Mouse (Mus musculus): ENCODE measurements around the gene Aldh16a1.

Gene Aldh16a1

DNA sequence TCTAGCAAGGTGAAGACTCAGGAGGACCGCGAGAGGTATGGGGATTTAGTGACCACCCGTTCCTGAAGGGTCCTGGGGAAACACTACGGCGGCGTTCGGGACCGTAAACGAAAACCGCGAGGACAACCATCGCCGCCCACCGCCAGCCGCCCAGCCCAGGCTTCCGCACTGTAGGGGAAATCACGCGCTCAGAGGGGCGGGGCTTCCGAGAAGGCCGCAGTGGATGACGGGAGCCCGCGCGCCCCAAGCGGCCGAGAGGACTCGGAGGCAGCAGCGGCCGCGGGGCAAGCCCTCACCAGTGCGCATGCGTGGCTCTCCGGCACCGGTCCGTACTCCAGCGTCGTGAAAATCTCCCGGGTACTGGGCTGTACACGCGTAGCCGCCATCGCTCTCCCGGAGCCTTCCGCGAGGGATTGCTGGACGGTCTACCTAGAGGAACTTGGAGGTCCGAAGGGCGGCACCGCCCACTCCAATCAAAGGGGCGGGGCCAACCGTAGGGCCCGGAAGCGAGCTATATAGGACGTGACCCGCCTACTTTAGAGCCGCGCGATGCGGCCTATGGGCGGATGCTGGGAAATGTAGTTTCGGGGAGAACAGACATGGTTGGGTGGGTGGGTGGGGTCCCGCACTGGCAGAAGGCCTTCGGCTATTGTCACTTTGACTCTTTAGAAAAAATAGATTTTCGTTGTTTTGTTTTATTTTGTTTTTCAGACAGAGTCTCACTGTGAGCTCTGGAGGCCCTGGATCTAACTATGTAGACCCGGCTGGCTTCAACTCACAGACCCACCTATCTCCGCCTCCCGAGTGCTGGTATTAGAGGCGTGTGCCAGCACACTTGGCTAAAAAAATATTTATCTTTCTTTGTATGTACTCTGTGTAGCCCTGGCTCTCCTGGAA lies at the start of gene Aldh16a1, which contains the start of gene Pih1d1:
Gene Aldh16a1 (minus strand): TSS at position 489 of the 897 bp plus-strand sequence.
Gene Pih1d1 (plus strand): TSS at position 208 of the 897 bp plus-strand sequence.
- DNase-seq (ENCODE audit: extremely low spot score, low spot score): peak; percentile 97

DNA sequence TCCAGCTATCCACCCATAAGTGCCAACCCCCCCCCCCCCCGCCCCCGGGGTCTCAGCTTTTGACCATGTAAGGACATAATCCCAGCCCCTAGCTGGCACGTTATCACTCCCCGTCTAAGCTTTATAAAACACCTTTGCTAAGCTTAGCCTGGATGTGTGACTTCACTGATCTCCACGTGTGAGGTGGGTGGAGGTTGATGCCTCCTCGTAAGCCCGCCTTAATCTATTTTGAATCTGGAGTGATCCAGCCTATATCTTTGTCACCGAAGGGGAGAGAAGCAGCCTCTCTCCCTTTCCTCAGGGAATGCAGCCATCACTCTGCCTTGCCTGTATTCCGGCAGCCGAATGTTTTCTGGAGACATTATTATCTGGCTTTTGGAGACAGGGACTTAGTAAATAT lies 48.3 kb upstream of the Aldh16a1 start:
- DNase-seq (ENCODE audit: extremely low spot score, low spot score): no peak

- no peak for DNase-seq (ENCODE audit: extremely low spot score, low spot score)
Measured at GRCm38 (mm10) chr7:45198961-45199360, 44.6 kb upstream of the Aldh16a1 start.

DNA sequence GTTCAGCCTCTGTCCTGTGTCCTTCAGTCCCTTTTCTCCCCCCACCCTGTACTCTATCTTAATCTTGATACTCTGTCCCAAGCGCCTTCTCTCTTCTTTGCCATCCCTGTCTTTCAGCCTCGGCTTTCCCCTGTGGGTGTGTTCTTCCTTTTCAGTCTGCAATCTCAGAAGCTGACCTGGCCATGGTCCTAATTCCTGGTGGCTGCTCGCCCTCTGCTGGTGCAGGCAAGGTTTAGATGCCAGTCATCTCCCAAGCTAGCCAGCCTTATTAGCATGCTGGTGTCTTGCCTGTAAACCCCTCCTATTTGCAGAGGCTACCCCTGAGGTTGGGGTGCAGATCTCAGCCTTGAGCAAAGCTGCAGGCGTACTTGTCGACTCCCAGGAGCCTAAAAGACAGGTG lies 44.1 kb upstream of the Aldh16a1 start:
- peak; percentile 66 for DNase-seq (ENCODE audit: extremely low spot score, low spot score)

GRCm38 (mm10) chr7:45196994-45197393 lies 42.6 kb upstream of the Aldh16a1 start:
- DNase-seq (ENCODE audit: extremely low spot score, low spot score): no peak

- DNase-seq (ENCODE audit: extremely low spot score, low spot score): no peak
Measured at GRCm38 (mm10) chr7:45196176-45196535, 41.8 kb upstream of the Aldh16a1 start.

- DNase-seq (ENCODE audit: extremely low spot score, low spot score): no peak
Measured at GRCm38 (mm10) chr7:45195341-45196175, 41.2 kb upstream of the Aldh16a1 start.

DNA sequence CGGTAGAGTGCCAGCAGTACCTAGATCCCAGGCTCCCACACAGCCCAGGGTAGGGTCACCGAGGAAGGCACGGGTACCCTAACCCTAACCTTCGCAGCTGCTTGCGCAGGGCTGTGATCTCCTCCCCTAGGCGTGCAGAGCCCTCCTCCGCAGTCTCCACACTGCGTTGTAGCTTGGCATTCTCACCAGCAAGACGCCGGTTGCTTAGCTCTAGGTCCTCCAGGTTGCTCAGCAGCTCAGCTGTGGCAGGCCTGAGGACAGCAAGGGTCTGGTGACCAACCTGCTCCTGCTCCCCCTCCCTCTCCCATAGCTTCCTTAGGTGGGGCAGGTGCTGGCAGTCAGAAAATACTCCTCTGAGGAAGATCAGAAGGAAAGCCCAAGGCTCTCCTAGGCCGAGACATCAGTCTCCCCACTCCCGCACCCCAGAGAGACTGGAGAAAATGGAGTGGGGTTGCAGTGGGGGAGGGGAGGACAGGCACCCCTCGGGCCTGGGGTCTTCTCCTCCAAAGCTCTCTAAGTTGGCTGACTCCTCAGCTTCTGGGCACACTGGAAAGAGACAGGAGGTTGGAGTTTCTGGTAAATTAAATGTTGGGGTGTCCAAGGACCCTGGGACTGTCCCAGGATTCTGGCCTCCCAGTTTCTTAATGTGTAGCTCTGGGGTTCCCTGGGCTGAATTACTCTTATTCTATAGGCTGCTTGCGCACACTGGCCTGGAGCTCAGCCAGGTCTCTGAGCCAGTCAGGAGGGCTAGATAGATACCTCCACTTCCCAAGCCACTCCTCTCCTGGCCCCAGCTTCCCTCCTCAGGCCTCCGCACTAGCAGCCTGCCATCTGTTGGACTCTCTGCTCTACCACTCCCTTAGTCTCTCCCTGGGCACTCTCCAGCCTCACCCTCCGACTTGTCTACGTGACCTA lies 39.7 kb upstream of the Aldh16a1 start:
- DNase-seq (ENCODE audit: extremely low spot score, low spot score): no peak

DNA sequence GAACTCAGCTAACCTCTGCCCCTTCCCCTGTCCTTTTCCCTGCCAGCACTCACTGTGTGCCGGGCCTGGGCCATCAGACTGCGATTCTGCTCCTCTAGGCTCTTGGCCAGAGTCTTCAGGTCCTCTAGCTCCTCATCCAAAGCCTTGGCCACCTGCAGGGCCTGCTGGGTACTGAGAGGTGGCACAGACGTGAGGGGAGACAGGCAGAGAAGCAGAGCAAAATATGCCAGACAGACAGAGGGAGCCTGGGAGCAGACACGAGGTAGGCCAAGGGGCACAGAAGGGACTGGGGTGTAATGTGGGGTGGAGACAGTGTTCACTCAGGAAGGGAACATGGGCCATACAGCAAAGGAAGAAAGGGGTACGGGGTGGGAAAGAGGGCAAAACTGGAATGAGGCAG lies 39.0 kb upstream of the Aldh16a1 start:
- DNase-seq (ENCODE audit: extremely low spot score, low spot score): no peak

DNA sequence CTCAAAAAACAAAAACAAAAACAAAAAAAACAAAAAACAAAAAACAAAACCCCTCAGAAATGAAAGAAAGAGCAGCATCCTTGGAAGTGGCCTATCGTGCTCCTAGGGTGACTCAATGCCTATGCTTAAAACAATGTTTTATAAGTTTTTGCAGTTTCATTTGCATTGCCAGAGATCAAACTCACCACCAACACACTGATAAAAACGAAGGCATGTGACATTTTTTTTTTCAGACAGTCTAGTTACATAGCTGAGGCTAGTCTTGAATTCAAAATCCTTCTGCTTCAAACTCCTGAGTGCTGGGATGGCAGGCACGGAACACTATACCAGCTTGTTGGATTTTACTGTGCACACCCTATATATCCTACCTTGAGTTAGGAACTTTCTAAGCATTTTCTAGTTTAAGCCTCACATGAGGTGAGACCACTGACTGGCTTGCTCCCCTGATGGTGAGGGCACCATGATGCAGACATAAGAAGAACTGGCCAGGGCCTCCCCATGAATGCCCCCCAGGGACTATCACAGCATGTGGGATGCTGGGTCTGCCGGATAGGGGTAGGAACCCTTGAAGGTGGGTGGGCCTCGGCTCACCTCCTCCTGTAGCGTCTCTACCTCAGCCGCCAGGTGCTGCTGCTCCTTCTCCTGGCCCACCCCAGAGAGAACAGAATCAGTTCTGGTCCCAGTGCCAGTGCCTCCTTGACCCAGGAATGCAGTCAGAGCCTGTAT lies 38.4 kb upstream of the Aldh16a1 start:
- no peak for DNase-seq (ENCODE audit: extremely low spot score, low spot score)

DNA sequence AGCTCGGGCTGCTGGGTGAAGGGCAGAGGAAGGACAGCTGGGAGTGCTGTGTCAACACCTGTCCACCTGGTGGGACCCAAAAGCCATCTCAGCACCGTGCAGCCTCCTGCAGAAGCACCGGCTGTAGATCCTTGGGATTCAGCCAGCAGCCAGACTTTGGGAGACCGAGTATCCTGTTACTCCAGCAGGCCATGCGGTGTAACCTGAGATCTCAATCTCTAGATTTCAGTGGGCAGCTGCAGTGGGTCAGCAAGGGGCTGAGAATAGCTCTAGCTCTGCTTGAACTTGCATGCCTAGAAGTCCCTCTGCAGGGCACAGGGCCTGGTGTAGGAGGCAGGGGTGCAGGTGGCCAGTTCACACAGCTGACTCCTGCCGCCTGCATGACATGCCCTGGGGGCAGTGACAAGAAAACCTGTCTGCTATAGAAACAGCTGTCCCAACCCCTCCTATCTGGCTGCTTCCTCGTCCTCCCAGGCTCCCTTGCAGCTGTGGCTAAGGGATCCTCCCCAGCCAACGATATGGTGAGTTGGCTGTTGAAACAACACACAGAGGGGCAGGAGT lies 37.5 kb upstream of the Aldh16a1 start:
- DNase-seq (ENCODE audit: extremely low spot score, low spot score): peak; percentile 46

- DNase-seq (ENCODE audit: extremely low spot score, low spot score): no peak
Measured at GRCm38 (mm10) chr7:45191161-45191560, 36.8 kb upstream of the Aldh16a1 start.

DNA sequence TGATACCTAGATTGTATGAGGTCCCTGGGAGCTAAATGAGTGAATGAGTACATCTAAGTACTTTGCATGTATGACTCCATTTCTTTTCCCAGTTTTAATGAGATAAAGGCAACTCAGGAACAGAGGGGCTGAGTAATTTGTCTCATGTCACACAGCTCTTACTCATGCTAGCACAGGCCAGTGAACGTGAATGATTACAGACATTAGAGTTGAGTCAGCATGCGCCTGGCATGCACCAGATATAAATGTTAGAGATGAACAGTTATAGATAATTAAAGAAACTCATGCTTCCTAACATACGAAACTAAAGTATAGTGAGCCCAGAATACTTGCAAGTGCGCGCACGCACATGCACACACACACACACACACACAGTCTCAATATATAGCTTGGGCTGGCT lies 35.8 kb upstream of the Aldh16a1 start:
- no peak for DNase-seq (ENCODE audit: extremely low spot score, low spot score)

DNA sequence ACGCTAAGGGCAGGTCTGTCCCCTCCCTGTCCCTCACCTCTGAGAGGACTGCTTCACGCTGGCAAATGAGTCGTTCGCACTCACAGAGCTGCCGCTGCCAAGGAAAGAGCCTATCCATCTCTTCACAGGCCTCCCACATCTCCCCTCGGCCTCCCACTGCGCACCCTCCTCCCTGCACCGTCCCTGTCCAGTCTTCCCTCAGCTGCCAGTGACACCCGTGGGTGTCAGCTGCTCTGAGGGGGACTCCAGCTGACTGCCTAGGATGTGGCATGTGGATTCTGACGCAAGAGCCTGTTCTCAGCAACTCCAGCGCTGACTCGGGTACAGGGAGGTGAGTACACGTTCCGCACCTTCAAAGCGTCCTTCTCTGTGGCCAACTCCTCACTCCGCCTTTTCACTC lies 35.2 kb upstream of the Aldh16a1 start:
- DNase-seq (ENCODE audit: extremely low spot score, low spot score): no peak

GRCm38 (mm10) chr7:45185921-45186320 lies 31.5 kb upstream of the Aldh16a1 start:
- DNase-seq (ENCODE audit: extremely low spot score, low spot score): no peak

GRCm38 (mm10) chr7:45183672-45184071 lies 29.3 kb upstream of the Aldh16a1 start:
- DNase-seq (ENCODE audit: extremely low spot score, low spot score): no peak

GRCm38 (mm10) chr7:45182606-45183005 lies 28.2 kb upstream of the Aldh16a1 start:
- no peak for DNase-seq (ENCODE audit: extremely low spot score, low spot score)

- peak; percentile 83 for DNase-seq (ENCODE audit: extremely low spot score, low spot score)
Measured at GRCm38 (mm10) chr7:45182199-45182601, 27.8 kb upstream of the Aldh16a1 start.

GRCm38 (mm10) chr7:45181540-45181939 lies 27.2 kb upstream of the Aldh16a1 start:
- DNase-seq (ENCODE audit: extremely low spot score, low spot score): no peak

- no peak for DNase-seq (ENCODE audit: extremely low spot score, low spot score)
Measured at GRCm38 (mm10) chr7:45180896-45181477, 26.6 kb upstream of the Aldh16a1 start, which contains the start of gene Pth2. Pth2 (plus strand) TSS chr7:45180995.

All from neural tube, embryonic 10.5 days (tissue).